Mouse (Mus musculus) C2C12 (cell line): ENCODE results near the gene Espn.

Experiments
- CTCF ChIP-seq: IDR thresholded peaks from one replicate; pipeline ENCODE4 v1.5.1; 2011; ENCODE audit not compliant: control insufficient read depth, insufficient read depth, insufficient read length
- MAX ChIP-seq: IDR thresholded peaks from one replicate; pipeline ENCODE4 v1.6.1; 2011; ENCODE audit warnings: mild to moderate bottlenecking, control low read depth

GRCm38 (mm10) chr4:152129395-152129930, 22.7 kb downstream of the Espn start:
- TF ChIP-seq MAX (no peak), CTCF (no peak)
